Mouse (Mus musculus) embryonic facial prominence, embryonic 13.5 days (tissue): ENCODE measurements around the gene Cnot3. TPM values are rescaled to one million over a fixed set of nuclear protein-coding genes. Genes with fewer than 3 reads are reported as not detected.
"Not testable (repeated sequence)": the region's sequence is repeated elsewhere in the genome, so short reads cannot be mapped to it uniquely, and the experiment has no call there.

Experiments used
- ATAC-seq: fragments of 200-750 bp; cut with Nextera tagmentation; 2 replicates; pipeline ENCODE4 v1.8.0; 2017; ENCODE audit warnings: low read depth; ENCODE audit not compliant: insufficient number of reproducible peaks, insufficient read depth, low FRiP score, low TSS enrichment
- H3K27ac ChIP-seq: fragments of 300-500 bp; sonication (generic); 2 replicates; pipeline ENCODE4 v1.5.1; 2015; ENCODE audit warnings: moderate library complexity, mild to moderate bottlenecking, inconsistent platforms
- H3K27me3 ChIP-seq: fragments of 300-500 bp; sonication (generic); 2 replicates; pipeline ENCODE4 v1.6.1; 2015; ENCODE audit warnings: mild to moderate bottlenecking, inconsistent platforms
- H3K36me3 ChIP-seq: fragments of 300-500 bp; sonication (generic); 2 replicates; pipeline ENCODE4 v1.6.1; 2015; ENCODE audit warnings: mild to moderate bottlenecking, inconsistent platforms
- H3K4me1 ChIP-seq: fragments of 300-500 bp; sonication (generic); 2 replicates; pipeline ENCODE4 v1.6.1; 2015; ENCODE audit warnings: inconsistent platforms
- H3K4me2 ChIP-seq: fragments of 300-500 bp; sonication (generic); 2 replicates; pipeline ENCODE4 v1.6.1; 2015; ENCODE audit warnings: moderate library complexity, mild to moderate bottlenecking, inconsistent platforms
- H3K4me3 ChIP-seq: fragments of 300-500 bp; sonication (generic); 2 replicates; pipeline ENCODE4 v1.5.1; 2015; ENCODE audit warnings: mild to moderate bottlenecking, inconsistent platforms
- H3K9ac ChIP-seq: fragments of 300-500 bp; sonication (generic); 2 replicates; pipeline ENCODE4 v1.6.1; 2015; ENCODE audit warnings: mild to moderate bottlenecking, inconsistent platforms
- H3K9me3 ChIP-seq: fragments of 300-500 bp; sonication (generic); 2 replicates; pipeline ENCODE4 v1.6.1; 2016; ENCODE audit warnings: inconsistent platforms
- WGBS: fragments of 180-500 bp; shearing (Covaris S2); methylation state at CpG from one replicate; pipeline ENCODE4 v1.1.7; 2015; ENCODE audit warnings: mixed read lengths; 5-methylcytosine and 5-hydroxymethylcytosine counted together
- microRNA-seq: library from miRNA; unstranded; fragments of <30 nt; microRNA quantifications from one replicate; pipeline ENCODE4, GENCODE M21; 2016
- polyA plus RNA-seq: library from polyadenylated mRNA; unstranded; fragments of >200 nt; fragmentation: Nextera tagmentation; extraction: Ambion mirVana; gene quantifications from 2 replicates; pipeline ENCODE4 v1.2.1, GENCODE M21; 2015

Cnot3 gene
- polyA plus RNA-seq, 1 experiment from 2014 or later, result 66.0 TPM

DNA sequence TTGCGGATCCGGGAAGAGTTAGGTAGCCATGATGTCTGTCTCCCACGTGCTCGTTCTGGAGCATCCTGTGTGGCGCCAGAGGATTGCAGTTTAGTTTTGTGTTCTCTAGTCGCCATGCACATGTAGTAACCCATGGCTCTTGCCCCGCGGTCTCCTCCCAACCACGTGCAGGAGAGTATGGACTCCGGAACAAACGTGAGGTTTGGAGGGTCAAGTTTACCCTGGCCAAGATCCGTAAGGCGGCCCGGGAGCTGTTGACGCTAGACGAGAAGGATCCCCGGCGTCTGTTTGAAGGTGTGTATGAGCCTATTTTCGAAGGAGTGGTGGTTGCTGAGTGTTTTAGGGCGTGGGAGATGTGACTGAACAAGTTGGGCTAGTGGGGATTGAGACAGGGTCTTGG, 59.4 kb downstream of the Cnot3 start:
- H3K4me3 ChIP-seq, result peak overlapping the region; percentile 83
- peak overlapping the region; percentile 96 for H3K27ac ChIP-seq
- H3K4me2 ChIP-seq, result peak overlapping the region; percentile 91
- peaks cover 17% of the 10 kb centered on the region for H3K4me1 ChIP-seq
- WGBS, result under 1% methylated on average over 20 of the region's 20 CpGs
- no peak for ATAC-seq
- H3K9me3 ChIP-seq, result no peaks in the 10 kb centered on the region
- H3K36me3 ChIP-seq, result peaks cover 46% of the 10 kb centered on the region
- no peaks in the 10 kb centered on the region for H3K27me3 ChIP-seq
- peak overlapping the region; percentile 94 for H3K9ac ChIP-seq

DNA sequence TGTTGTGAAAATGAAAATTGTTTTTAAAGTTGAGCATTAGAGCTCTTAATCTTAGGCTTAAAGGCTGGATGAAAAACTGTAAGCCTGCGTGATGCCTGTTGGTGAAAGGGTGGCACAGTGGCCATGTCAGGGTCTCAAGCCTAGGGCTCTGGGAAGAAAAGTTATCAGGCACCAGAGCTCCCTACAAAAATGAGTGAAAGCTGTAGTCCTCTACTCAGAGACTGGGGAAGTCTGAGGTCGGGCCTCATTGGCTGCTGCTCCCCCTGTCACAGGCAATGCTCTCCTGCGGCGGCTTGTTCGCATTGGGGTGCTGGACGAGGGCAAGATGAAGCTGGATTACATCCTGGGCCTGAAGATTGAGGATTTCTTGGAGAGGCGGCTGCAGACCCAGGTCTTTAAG, 60.4 kb downstream of the Cnot3 start:
- H3K4me1 ChIP-seq, result peaks cover 17% of the 10 kb centered on the region
- H3K9me3 ChIP-seq, ATAC-seq, H3K27me3 ChIP-seq: not testable (repeated sequence)
- peak overlapping the region; percentile 96 for H3K27ac ChIP-seq
- peak overlapping the region; percentile 83 for H3K4me3 ChIP-seq
- H3K4me2 ChIP-seq, result peak overlapping the region; percentile 91
- peaks cover 36% of the 10 kb centered on the region for H3K36me3 ChIP-seq
- peak overlapping the region; percentile 94 for H3K9ac ChIP-seq
- WGBS, result 3% methylated on average over 6 of the region's 7 CpGs

- H3K36me3 ChIP-seq, result peaks cover 34% of the 10 kb centered on the region
- 28% methylated on average over 6 of the region's 6 CpGs for WGBS
- peaks cover 17% of the 10 kb centered on the region for H3K4me1 ChIP-seq
- peak overlapping the region; percentile 83 for H3K4me3 ChIP-seq
- peak overlapping the region; percentile 91 for H3K4me2 ChIP-seq
- no peak for ATAC-seq
- peak overlapping the region; percentile 94 for H3K9ac ChIP-seq
- no peaks in the 10 kb centered on the region for H3K27me3 ChIP-seq
- H3K27ac ChIP-seq, result 0 out of 2 replicates have a peak overlapping the region, but pooled peaks have one; percentile 23
- no peaks in the 10 kb centered on the region for H3K9me3 ChIP-seq
Observed at GRCm38 (mm10) chr7:3705911-3706310, 60.8 kb downstream of the Cnot3 start.

DNA sequence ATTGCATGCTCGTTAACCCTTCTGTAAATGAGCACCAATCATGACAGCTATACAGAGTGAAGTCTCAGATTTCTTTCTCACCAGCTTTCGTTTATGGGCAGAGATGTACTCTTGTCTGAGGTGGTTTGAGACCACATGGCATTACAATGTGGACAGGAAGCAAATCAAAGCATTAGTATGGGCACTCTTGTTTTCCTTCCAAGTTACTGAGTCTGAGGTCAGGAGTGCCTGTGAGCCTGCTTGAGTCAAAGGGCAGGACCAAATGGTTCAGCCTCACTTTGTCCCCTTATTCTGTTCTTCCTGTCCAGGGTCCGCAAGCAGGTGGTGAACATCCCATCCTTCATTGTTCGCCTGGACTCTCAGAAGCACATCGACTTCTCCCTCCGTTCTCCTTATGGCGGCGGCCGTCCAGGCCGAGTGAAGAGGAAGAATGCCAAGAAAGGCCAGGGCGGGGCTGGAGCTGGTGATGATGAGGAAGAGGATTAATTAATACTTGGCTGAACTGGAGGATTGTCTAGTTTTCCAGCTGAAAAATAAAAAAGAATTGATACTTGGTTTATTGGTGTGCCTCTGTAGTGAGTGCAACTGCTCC, 61.4 kb downstream of the Cnot3 start:
- no peaks in the 10 kb centered on the region for H3K9me3 ChIP-seq
- WGBS, result 60% methylated on average over 11 of the region's 11 CpGs
- ATAC-seq, result no peak
- H3K9ac ChIP-seq, result peak overlapping the region; percentile 94
- H3K4me2 ChIP-seq, result peak overlapping the region; percentile 91
- no peak overlapping the region; the same call in 1 of the 2 replicates for H3K27ac ChIP-seq
- H3K36me3 ChIP-seq, result peaks cover 28% of the 10 kb centered on the region
- H3K4me3 ChIP-seq, result peak overlapping the region; percentile 83
- H3K4me1 ChIP-seq, result peaks cover 17% of the 10 kb centered on the region
- no peaks in the 10 kb centered on the region for H3K27me3 ChIP-seq

- H3K4me3 ChIP-seq, result 0 out of 2 replicates have a peak overlapping the region, but pooled peaks have one; percentile 6
Observed at GRCm38 (mm10) chr7:3707027-3707426, 62.0 kb downstream of the Cnot3 start.

GRCm38 (mm10) chr7:3707568-3708413, 62.7 kb downstream of the Cnot3 start:
- Histone ChIP-seq H3K36me3 (peaks cover 28% of the 10 kb centered on the region), H3K9me3 (no peaks in the 10 kb centered on the region), H3K4me3 (no peak overlapping the region), H3K9ac (no peak overlapping the region), H3K27ac (no peak overlapping the region), H3K27me3 (no peaks in the 10 kb centered on the region), H3K4me1 (peaks cover 17% of the 10 kb centered on the region), H3K4me2 (no peak overlapping the region)
- no peak for ATAC-seq
- 31% methylated on average over 7 of the region's 7 CpGs for WGBS

More at GRCm38 (mm10) chr7:3707027-3707426, 62.0 kb downstream of the Cnot3 start:
- H3K4me1 ChIP-seq, result peaks cover 17% of the 10 kb centered on the region
- H3K36me3 ChIP-seq, result peaks cover 28% of the 10 kb centered on the region
- H3K27me3 ChIP-seq, result no peaks in the 10 kb centered on the region
- no peaks in the 10 kb centered on the region for H3K9me3 ChIP-seq
- H3K9ac ChIP-seq, result 0 out of 2 replicates have a peak overlapping the region, but pooled peaks have one; percentile 6
- 53% methylated on average over 4 of the region's 4 CpGs for WGBS
- peak overlapping the region; percentile 91; the same call in 1 of the 2 replicates for H3K4me2 ChIP-seq
- no peak for ATAC-seq
- no peak overlapping the region for H3K27ac ChIP-seq

DNA sequence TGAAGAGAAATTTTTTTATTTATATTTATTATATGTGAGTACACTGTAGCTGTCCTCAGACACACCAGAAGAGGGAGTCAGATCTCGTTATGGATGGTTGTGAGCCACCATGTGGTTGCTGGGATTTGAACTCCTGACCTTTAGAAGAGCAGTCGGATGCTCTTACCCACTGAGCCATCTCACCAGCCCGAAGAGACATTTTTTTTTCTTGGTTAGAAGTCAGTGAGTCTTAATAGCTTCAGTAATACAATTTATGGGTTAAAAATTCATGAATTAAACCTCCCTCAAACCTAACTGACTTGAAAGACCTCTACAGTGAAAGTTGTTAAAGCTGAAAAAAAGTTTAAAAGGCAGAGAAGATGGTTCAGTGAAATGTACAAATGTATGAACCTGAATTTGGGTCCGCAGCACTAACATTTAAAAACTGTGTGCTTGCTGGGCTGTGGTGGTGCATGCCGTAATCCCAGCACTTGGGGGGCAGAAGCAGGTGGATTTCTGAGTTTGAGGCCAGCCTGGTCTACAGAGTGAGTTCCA, 63.4 kb downstream of the Cnot3 start:
- not testable (repeated sequence) for H3K9me3 ChIP-seq, H3K4me3 ChIP-seq, ATAC-seq, H3K9ac ChIP-seq, H3K27me3 ChIP-seq, H3K4me2 ChIP-seq, H3K27ac ChIP-seq
- Histone ChIP-seq H3K4me1 (peaks cover 17% of the 10 kb centered on the region), H3K36me3 (peaks cover 28% of the 10 kb centered on the region)
- 36% methylated on average over 5 of the region's 5 CpGs for WGBS

- Histone ChIP-seq H3K27ac (no peak overlapping the region), H3K9ac (no peak overlapping the region), H3K27me3 (no peaks in the 10 kb centered on the region), H3K4me1 (peaks cover 17% of the 10 kb centered on the region), H3K4me3 (no peak overlapping the region), H3K4me2 (no peak overlapping the region), H3K36me3 (peaks cover 28% of the 10 kb centered on the region), H3K9me3 (no peaks in the 10 kb centered on the region)
- WGBS, result 68% methylated on average over 1 of the region's 1 CpGs
- no peak for ATAC-seq
Observed at GRCm38 (mm10) chr7:3709000-3709399, 63.9 kb downstream of the Cnot3 start.

Small RNA genes lying within 50 kb of the gene (microRNA-seq; reads per million reads assigned to microRNA genes)
- gene Mir3572, result 2.6 reads per million, percentile 9 among the genes with 10 or more reads in this experiment

Other genes with a start within 250 kb of the Cnot3 start
- gene Cacng6, start 221.1 kb upstream of the Cnot3 start, polyA plus RNA-seq, result 0.46 and 0.67 TPM in 2 replicates
- gene Tarm1, start 142.6 kb upstream of the Cnot3 start, polyA plus RNA-seq, result not detected in 2 replicates
- gene Oscar, start 29.1 kb upstream of the Cnot3 start, polyA plus RNA-seq, result 0.33 and 0.37 TPM in 2 replicates
- gene Ndufa3, start 27.9 kb upstream of the Cnot3 start, polyA plus RNA-seq, result 427 and 457 TPM in 2 replicates
- gene Tfpt, start 15.3 kb upstream of the Cnot3 start, polyA plus RNA-seq, result 29.6 and 31.2 TPM in 2 replicates
- gene Prpf31, start 15.3 kb upstream of the Cnot3 start, polyA plus RNA-seq, result 114 and 122 TPM in 2 replicates
- gene Leng1, start 20.6 kb downstream of the Cnot3 start, polyA plus RNA-seq, result 20.0 and 20.6 TPM in 2 replicates
- gene Tmc4, start 32.3 kb downstream of the Cnot3 start, polyA plus RNA-seq, result 6.2 and 10.3 TPM in 2 replicates
- gene Tsen34, start 47.6 kb downstream of the Cnot3 start, polyA plus RNA-seq, result 275 and 301 TPM in 2 replicates
- gene Mboat7, start 48.3 kb downstream of the Cnot3 start, polyA plus RNA-seq, result 63.7 and 65.7 TPM in 2 replicates
- gene Rps9, start 58.7 kb downstream of the Cnot3 start, polyA plus RNA-seq, result 1,711 and 1,735 TPM in 2 replicates
- 0.17 and 0.33 TPM in 2 replicates for gene Pirb, start 75.1 kb downstream of the Cnot3 start, polyA plus RNA-seq
- gene Gm15448, start 180.4 kb downstream of the Cnot3 start, polyA plus RNA-seq, result not detected in 2 replicates
- gene Pira2, start 199.8 kb downstream of the Cnot3 start, polyA plus RNA-seq, result 0.15 and 0.17 TPM in 2 replicates